Mouse (Mus musculus) embryo, embryonic 10 days (tissue): ENCODE data around the gene Xrcc5.
A peak's percentile ranks its signal among the peaks of the same experiment; 100 is the strongest.

Source experiments
- DNase-seq: peaks from one replicate; pipeline ENCODE4 v3.0.0-alpha.2; 2015; ENCODE audit warnings: low spot score

Xrcc5 gene

DNA sequence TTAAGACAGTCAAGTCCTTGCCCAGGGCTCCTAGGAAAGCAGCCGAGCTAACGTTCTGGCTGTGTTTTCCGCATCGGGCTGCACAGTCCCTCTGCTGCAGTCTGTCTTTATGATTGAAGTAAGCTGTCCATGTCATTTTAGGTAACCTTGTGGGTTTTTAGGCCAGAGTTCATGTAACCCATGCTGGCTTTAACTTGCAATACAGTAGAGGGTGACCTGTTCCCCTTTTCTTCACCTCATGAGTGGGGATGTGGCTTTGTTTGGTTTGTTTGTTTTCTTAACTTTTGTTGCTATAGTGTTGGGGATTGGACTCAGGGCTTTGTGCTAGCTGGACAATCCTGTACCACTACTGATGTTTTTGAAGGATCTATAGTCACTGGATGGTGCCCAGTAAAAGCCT is 83.2 kb downstream of the Xrcc5 start:
- DNase-seq: no peak

DNA sequence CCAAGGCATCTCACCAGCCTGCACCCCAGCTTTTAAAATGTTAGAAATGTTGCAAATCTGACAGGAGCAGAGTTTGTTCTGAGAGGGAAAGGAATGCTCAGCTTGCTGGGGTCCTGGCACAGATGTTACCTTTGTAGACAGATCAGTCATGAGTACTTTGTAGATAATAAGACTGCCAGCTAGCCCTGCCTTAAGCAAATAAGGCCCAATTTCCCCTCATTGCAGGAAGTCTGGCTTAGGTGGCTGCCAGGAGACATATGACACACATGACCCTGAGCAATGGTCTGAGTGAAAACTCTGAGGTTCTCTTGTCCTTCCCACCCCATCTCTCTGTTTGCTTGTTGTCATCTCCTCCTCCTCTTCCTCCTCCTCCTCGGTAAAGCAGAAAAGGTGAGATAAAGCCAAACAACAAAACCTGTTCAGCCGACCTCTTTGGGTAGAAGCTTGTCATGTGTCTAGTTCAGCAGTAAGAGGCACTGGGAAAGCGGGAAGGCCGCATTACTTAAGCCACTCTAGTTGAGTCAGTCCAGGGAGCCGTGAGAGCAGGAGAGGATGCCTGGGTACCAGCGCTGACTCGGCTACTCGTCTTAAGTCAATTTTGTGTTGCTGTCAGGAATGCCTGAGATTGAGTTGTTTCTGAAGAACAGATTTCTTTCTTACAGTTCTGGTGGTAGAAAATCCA is 92.6 kb downstream of the Xrcc5 start:
- no peak for DNase-seq

DNA sequence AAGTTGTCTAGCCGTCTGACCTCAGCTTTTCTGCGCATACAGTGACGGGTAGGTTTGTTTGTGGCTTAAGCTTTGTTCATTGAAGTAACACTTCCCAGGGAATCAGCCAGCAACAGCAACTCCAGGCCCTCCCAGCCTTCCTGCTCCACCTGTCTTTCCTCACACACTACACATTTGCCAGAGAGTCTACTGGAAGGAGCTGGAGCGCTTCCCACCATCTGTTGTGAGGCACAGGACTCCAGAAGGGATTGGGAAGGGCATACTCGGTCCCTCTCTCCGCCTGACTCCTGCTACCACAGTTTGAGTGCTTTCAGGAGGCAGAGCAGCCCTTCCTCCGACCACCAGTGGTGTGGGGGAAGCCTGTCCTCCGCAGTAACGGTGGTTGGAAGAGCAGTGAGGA is 93.4 kb downstream of the Xrcc5 start:
- DNase-seq: no peak

- DNase-seq: no peak
These were observed 94.3 kb downstream of the Xrcc5 start for GRCm38 (mm10) chr1:72401331-72402069.

- DNase-seq: no peak
These were observed 99.4 kb downstream of the Xrcc5 start for GRCm38 (mm10) chr1:72406505-72407079.

GRCm38 (mm10) chr1:72409936-72410335 is 102.7 kb downstream of the Xrcc5 start:
- no peak for DNase-seq

DNA sequence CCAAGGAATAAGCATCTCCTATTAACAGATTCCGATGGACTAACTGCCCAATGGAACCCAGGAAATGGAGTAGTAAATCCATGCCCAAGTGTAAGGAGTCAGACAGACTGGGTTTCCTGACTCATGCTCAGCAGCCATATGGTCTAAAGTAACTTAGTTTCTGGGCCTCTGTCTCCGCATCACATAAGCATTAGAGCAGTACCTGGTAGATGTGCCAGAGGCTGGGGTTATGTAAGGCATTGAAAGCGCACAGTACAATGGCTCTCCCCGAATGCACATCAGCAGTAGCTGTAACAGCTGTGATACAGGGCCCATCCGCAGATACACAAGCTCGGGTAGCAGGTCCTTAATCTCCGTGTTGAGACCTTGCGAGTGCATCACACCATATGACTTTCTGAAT is 103.9 kb downstream of the Xrcc5 start:
- no peak for DNase-seq

DNA sequence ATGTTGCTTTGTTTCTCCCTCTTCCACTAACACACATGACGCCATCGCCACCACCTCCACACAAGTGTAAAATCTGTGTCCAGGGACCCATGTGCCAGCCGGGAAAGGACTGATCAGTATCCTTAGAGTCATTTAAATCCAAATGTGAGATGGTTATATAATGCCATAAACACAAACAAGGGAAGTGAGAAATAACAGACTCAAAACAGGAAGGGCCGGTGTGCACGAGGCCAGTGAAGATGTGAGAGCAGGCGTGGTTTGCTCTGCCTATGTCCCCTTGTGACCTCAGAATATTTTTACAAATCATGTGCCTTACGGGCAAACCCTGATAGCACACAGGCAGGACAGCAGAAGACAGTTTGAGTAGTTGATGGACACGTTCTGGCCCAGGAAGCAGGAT is 106.0 kb downstream of the Xrcc5 start:
- no peak for DNase-seq

GRCm38 (mm10) chr1:72414133-72414532 is 106.9 kb downstream of the Xrcc5 start:
- DNase-seq: peak; percentile 6

DNA sequence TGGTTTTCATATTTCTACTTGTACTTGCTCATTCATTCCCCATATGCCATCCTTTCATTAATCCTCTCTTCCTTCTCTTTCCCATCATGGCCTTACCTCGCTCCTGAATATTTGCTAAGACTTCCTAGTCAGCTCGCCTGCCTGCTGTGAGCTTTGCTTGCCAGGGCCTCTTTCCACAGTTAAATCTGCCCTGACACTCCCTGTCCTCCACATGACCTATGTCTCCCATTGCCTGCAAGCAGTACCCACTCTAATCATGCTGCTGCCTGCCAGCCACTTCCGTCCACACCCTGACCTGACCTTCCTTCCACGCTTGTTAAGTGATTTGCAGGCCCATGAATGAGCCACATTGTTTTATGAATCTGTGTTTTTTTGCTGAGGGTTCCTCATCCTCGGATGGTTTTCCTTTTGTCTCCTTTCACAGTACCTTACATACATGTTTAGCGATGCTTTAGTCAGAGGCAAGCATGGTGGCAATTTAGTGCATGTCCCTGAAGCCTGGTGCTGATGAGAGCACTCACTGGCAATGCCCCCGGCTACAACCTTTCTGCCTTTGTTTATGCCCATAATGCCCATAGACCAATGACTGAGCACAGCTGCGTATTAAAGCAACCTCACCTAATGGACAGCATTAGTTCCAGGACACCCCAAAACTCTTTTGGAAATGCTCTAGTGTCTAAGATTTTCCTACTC is 107.5 kb downstream of the Xrcc5 start:
- DNase-seq: peak; percentile 62

DNA sequence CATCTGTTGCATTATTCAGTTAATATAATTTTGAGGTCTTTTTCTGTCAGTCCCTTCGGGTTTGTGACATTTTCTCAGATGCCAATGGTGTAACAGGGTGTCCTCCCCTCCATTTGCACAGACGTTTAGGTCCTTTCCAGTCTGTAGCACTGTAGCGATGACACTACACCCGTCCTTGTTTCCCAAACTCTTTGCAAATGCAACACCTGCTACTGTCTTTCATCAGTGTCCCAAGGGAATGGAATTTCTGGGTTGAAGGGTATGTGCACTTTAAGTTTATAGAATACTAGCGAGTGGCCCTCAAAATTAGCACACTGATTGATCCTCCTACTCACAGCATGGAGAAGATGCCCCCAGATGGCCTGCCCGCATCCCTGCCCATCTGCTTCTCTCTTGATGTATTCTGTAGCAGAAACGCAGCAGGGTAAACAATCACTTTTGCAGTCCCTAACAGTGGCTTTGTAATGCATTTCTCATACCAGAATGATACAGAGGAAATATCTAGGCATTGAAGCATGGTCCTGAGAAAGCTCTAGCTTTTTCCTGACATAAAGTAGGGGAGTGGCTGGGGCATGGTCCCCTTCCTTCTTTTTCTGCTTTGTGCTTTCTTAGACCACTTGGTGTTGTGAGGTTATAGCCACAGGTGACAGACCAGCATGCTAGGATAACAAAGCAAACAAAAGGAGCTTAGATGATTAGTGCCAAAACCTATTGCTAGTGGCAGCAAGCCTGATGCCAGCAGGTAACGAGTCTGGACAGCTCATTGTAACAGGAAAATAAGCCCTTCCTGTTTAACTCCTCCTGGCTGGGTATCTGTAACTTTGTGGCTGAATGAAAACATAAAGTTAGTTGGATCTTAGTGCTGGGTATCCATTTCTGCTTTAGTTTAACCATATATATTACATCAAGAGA is 111.8 kb downstream of the Xrcc5 start:
- no peak for DNase-seq

GRCm38 (mm10) chr1:72420220-72420619 is 113.0 kb downstream of the Xrcc5 start:
- DNase-seq: no peak

DNA sequence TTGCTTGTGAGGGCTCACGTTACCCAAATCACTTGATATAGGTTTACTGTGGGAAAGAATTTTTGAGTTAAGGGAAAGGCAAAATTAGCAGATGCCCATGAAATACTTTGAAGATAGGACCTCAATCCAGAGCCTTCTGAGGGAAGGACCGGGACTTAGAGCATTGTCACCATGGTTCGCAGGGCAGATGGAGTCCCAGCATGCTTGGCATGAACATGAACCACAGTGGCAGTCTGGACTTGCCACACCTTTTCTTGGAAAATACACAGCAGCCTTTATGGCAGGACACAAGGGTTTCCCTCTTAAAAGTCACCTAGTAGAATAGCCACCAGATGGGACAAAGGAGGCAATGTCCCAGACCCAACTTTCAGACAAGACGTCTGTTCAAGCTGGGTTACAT is 114.9 kb downstream of the Xrcc5 start:
- DNase-seq: no peak

- DNase-seq: no peak
These were observed 119.2 kb downstream of the Xrcc5 start for GRCm38 (mm10) chr1:72426456-72426855.

GRCm38 (mm10) chr1:72428526-72428925 is 121.3 kb downstream of the Xrcc5 start:
- DNase-seq: no peak

DNA sequence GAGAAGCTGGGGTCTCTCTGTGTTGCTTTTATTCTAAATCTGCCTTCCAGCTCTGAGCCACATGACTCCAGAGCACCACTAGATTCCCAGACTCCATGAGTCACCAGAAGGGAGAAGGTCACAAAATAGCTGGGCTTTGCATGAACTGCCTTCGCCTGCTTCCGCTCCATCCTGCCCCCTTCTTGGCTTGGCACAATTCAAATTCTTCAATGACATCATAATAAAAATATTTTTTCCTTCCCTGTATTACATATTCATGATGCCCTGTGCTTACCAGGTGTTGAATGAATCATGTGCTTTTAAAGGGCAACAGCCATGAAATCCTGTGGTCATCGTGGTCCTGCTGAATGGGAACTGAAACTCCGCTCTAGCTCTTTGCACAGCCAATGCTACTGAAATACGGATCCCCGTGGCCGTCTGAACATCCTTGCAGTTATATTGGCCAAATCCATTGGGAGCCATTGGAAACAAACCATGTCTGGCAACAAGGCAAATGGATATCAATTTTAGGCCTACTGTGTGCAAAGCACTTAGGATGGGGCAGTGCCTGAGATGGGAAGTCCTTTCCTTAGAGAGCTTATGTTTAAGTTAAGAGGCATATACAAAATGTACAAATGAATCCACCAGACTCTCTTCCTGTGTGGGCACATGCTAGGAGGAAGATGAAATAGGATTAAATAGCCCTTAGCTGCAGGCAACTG is 122.0 kb downstream of the Xrcc5 start:
- no peak for DNase-seq

DNA sequence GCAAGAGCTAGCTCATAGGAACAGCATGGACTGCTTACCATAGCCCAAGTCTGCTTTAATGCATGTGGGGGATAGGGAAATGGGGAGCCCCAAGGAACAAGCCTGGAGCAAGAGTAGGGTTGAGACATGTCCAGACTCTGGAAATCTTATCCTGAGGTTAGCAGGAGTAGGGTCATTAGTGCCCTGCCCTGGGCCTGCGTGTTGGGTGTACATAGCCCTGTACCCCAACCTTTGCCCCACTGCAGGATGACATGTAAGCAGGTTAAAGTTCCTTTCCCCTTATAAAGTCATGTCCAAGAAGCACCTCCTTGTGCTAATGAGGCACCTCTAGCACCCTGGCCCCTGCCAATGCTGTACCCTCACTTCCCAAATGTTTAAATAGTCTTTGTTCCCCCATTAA is 125.4 kb downstream of the Xrcc5 start:
- no peak for DNase-seq

DNA sequence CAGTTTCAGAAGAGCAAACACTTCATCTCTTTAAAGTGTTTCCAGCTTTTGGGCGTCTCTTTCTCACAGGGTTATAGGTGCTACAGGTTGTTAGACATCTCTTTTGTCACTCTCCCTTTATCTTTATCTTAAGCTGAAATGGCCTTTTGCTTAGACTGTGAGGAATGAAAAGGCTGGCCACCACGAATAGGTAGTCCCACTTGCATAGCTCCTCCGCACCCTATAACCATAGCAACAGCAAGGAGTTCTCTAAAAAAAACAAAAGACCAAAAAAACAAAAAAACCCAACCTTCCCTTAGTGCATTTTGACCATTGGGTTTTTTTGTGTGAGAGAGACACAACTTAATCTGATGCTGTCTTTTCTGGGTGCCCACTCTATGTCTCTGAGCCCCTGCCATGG is 127.3 kb downstream of the Xrcc5 start:
- no peak for DNase-seq

DNA sequence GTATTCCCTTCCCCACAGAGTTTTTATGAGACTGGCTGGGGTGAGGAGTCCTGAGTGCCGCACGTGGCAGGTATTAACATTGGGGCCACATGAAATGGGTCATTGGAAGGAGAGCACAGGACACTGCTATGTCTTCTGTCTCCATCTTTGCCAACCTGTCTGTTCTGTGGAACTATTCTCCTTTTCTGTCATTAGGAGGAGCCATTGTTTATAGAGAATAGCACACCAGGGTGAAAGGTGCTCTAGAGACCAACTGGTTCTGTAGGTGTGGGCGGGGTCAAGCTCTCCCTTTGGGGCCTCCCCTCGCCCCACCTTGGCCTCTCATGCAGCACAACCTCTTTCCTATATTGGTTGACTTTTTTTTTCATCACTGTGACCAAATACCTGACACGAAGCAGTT is 129.7 kb downstream of the Xrcc5 start:
- DNase-seq: no peak

DNA sequence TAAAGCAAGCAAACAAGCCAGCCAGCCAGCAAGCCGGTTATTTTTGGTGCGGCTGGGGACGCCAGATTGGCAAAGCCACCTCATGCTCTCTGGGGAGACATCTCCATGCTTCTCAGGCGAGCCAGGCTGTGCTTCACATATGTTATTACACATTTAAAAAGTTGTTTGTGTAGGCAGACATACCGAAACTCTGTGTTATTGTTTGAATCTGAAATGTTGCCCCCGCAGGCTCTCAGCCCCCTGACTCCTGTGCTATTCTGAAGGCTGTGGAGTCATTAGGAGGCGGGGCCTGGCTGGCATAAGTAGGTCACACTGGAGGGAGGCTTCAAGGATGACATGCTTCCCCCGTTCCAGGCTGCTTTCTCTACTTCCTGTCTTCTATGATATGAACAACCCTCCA is 131.9 kb downstream of the Xrcc5 start:
- DNase-seq: no peak

DNA sequence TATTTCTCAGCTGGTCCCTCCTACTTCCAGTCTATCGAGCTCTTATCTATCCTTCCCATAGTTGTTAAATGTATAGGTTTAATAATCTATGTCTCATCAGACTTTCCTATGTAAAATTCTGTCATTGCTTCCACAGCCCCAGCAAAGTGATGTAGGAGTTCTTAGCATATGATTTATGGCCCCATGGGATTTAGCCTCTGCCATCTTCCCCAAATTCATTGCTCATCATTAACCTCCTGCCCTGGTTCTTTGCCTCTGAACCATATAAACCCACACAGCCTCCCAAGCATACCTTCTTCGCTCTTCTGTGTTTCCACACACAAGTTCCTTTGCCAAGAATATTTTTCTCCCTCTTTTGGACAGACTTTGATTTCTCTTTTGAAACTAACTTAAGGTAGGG is 135.5 kb downstream of the Xrcc5 start:
- no peak for DNase-seq
